Mouse (Mus musculus): ENCODE results near the gene Mtmr4. TPM values are rescaled to one million over a fixed set of nuclear protein-coding genes. Genes with fewer than 3 reads are reported as not detected.

Gene Mtmr4
- polyA plus RNA-seq, 1 experiment from 2014 or later: 5.6 TPM

DNA sequence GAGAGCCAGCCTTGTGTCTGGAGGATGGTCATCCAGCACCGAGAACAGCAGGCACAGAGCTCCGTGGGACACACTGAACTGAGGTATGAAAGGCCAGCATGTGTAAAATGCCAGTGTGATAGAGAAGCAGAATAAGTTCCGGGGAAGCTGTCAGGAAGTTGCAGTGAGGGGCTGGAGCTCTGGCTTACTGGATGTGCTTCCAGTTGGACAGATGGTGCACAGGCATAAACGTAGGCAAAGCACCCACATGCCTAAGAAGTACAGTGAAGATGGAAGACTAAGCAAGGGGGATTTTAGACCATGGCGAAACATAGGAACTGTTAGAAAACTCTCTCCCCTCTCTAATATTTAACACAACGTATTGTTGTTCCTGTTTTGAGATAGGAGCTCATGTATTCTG, 30.8 kb upstream of the Mtmr4 start:
- H3K9me3 ChIP-seq (ENCODE audit: low read length): no peaks in the 10 kb centered on the region
- no peak for TF ChIP-seq CTCF (IDR thresholded peaks at IDR 0.05; ENCODE audit: low read depth)
- no peak for TF ChIP-seq EP300 (IDR thresholded peaks at IDR 0.05; ENCODE audit: low read depth)
- no peaks in the 10 kb centered on the region for H3K36me3 ChIP-seq (replicated peaks; ENCODE audit: insufficient read depth, low read length)
- ATAC-seq: no peak
- no peaks in the 10 kb centered on the region for H3K27me3 ChIP-seq (ENCODE audit: insufficient read depth, low read length)
- no peak overlapping the region for H3K4me2 ChIP-seq (ENCODE audit: low read depth, low read length)
- H3K4me3 ChIP-seq (ENCODE audit: low read depth, low read length): no peak overlapping the region
- 54% methylated on average over 6 of the region's 6 CpGs for WGBS (ENCODE audit: insufficient replicate concordance)
- no peak overlapping the region for H3K27ac ChIP-seq (ENCODE audit: low read depth)
- H3K4me1 ChIP-seq (ENCODE audit: insufficient read depth): no peaks in the 10 kb centered on the region
- no peak overlapping the region for H3K9ac ChIP-seq (replicated peaks)
- no peak for DNase-seq

DNA sequence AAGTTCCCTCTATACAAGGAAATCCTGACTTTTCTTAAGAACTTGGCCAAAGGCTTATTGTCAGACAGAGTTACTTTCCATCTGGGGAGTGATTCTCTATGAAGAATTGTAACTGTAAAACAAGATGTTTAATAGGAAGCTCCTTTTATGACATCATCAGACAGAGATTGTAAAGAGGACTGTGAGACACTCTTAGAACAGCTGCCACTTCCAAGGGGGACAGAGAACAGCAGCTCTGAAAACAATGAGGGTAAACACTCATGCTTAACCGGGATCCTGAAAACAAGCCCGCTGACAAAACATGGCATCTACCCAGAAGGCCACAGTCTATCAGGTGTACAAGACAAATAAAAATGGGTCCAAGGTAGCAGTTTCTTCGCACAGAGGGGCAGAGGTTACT, 25.5 kb upstream of the Mtmr4 start, which contains the start of gene Gm11492:
Gm11492 (plus strand) TSS at position 153 of the 400 bp plus-strand sequence.
- Histone ChIP-seq H3K9ac (replicated peaks) (no peak within 1 kb of the TSS), H3K4me1 (ENCODE audit: insufficient read depth) (no peaks in the 10 kb centered on the region), H3K36me3 (replicated peaks; ENCODE audit: insufficient read depth, low read length) (no peaks in the 10 kb centered on the region), H3K27ac (ENCODE audit: low read depth) (no peak within 1 kb of the TSS), H3K4me3 (ENCODE audit: low read depth, low read length) (no peak within 1 kb of the TSS), H3K4me2 (ENCODE audit: low read depth, low read length) (no peak within 1 kb of the TSS), H3K27me3 (ENCODE audit: insufficient read depth, low read length) (no peaks in the 10 kb centered on the region), H3K9me3 (ENCODE audit: low read length) (no peaks in the 10 kb centered on the region)
- ATAC-seq (no peak), DNase-seq (no peak)
- 56% methylated on average over 3 of the region's 3 CpGs for WGBS (ENCODE audit: insufficient replicate concordance)
- TF ChIP-seq EP300 (IDR thresholded peaks at IDR 0.05; ENCODE audit: low read depth): no peak
- TF ChIP-seq CTCF (IDR thresholded peaks at IDR 0.05; ENCODE audit: low read depth): no peak

DNA sequence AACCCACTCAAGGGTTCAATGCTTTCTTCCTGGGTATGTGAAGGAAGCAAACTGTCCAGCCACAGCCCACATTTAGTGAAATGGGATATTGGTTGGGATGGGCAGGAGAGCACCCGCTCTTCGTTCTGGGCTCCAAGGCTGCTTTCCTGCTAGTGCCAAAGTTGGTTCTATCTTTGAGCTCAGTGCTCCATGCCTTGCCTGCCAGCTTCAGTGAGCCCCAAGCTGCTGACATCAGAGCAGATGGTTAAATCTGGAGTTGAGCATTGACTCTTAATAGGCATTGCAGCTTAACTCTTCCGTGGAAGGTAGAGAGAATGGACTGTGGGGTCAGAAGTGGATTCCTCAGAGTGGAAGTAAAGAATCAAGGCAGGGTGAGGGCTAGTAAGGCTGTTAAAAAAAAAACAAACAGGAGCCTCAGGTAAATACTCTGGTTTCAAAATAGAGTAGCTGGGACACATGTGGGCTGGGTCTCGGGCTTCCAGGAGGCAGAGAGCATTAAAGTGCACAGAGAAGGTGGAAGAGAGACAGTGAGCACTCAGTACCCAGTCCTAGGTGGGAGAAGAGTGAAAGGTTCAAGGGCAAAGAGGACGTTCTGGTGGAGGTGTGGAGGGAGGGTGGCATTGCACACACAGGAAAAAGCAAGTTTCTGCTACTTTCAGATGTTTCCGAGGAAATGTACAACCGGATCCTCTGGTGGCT, 23.6 kb upstream of the Mtmr4 start, which contains the start of gene Sept4:
Sept4 (plus strand) TSS at position 649 of the 699 bp plus-strand sequence.
- WGBS (ENCODE audit: insufficient replicate concordance): 64% methylated on average over 7 of the region's 7 CpGs
- Histone ChIP-seq H3K27me3 (ENCODE audit: insufficient read depth, low read length) (no peaks in the 10 kb centered on the region), H3K9me3 (ENCODE audit: low read length) (no peaks in the 10 kb centered on the region), H3K9ac (replicated peaks) (no peak within 1 kb of the TSS), H3K4me3 (ENCODE audit: low read depth, low read length) (no peak within 1 kb of the TSS), H3K27ac (ENCODE audit: low read depth) (no peak within 1 kb of the TSS), H3K4me2 (ENCODE audit: low read depth, low read length) (no peak within 1 kb of the TSS), H3K4me1 (ENCODE audit: insufficient read depth) (no peaks in the 10 kb centered on the region), H3K36me3 (replicated peaks; ENCODE audit: insufficient read depth, low read length) (no peaks in the 10 kb centered on the region)
- no peak for TF ChIP-seq CTCF (IDR thresholded peaks at IDR 0.05; ENCODE audit: low read depth)
- no peak for TF ChIP-seq EP300 (IDR thresholded peaks at IDR 0.05; ENCODE audit: low read depth)
- no peak for DNase-seq
- ATAC-seq: no peak

DNA sequence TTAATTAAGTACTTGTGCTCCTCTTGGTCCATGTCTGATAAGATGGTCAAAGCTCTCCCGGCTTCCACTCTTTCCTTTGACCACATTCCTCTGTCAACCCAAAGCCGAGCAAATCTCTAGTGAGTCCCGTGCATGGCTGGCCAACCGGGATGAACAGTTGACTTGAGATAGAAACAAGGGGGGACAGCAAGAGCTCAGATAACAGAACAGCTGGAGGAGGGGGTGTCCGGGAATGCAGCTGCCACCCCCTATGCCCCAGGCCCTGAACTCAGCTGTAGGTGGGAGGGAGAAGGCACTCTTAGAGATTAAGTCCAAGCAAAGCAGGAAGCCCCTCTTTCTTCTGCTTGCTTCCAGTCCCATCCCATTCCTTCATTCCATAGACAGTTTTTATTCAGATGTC, 21.2 kb upstream of the Mtmr4 start:
- ATAC-seq (no peak), DNase-seq (no peak)
- no peak for TF ChIP-seq EP300 (IDR thresholded peaks at IDR 0.05; ENCODE audit: low read depth)
- no peak for TF ChIP-seq CTCF (IDR thresholded peaks at IDR 0.05; ENCODE audit: low read depth)
- WGBS (ENCODE audit: insufficient replicate concordance): 53% methylated on average over 5 of the region's 5 CpGs
- Histone ChIP-seq H3K4me1 (ENCODE audit: insufficient read depth) (no peaks in the 10 kb centered on the region), H3K4me3 (ENCODE audit: low read depth, low read length) (no peak overlapping the region), H3K9me3 (ENCODE audit: low read length) (no peaks in the 10 kb centered on the region), H3K9ac (replicated peaks) (no peak overlapping the region), H3K27ac (ENCODE audit: low read depth) (no peak overlapping the region), H3K36me3 (replicated peaks; ENCODE audit: insufficient read depth, low read length) (no peaks in the 10 kb centered on the region), H3K27me3 (ENCODE audit: insufficient read depth, low read length) (no peaks in the 10 kb centered on the region), H3K4me2 (ENCODE audit: low read depth, low read length) (no peak overlapping the region)

DNA sequence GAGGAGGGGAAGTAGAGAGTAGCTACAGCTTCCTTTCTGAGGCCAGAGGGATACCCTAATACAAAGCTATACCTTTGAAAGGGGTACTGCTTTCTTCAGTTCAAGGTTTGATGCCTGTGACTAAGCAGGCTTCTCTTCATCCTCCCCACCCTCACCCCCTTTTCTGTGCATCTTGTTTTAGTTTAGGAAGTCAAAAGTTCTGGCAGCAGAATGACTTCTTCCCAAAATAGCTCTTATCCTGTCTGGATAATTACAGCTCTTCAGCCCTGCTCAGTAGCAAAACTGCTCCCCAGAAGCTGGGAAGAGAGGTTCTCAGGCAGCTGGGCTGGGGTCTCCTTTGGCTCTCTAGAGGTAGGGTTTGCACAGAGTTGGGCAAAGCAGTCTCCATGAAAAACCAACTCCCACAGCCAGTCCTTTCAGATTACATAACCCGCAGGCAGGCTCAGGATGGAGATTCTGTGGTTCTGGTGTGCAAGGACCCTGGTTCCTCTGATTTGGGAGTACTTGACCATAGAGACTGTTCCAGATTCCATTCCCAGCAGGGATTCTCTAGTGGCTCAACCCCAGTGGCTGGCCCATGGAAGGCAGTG, 20.5 kb upstream of the Mtmr4 start:
- H3K27me3 ChIP-seq (ENCODE audit: insufficient read depth, low read length): no peaks in the 10 kb centered on the region
- no peak for DNase-seq
- no peak overlapping the region for H3K4me3 ChIP-seq (ENCODE audit: low read depth, low read length)
- WGBS (ENCODE audit: insufficient replicate concordance): 88% methylated on average over 1 of the region's 1 CpGs
- no peaks in the 10 kb centered on the region for H3K4me1 ChIP-seq (ENCODE audit: insufficient read depth)
- no peak overlapping the region for H3K4me2 ChIP-seq (ENCODE audit: low read depth, low read length)
- no peaks in the 10 kb centered on the region for H3K36me3 ChIP-seq (replicated peaks; ENCODE audit: insufficient read depth, low read length)
- no peak for TF ChIP-seq EP300 (IDR thresholded peaks at IDR 0.05; ENCODE audit: low read depth)
- TF ChIP-seq CTCF (IDR thresholded peaks at IDR 0.05; ENCODE audit: low read depth): no peak
- peak overlapping the region; percentile 40; the same call in 1 of the 2 replicates for H3K27ac ChIP-seq (ENCODE audit: low read depth)
- ATAC-seq: no peak
- no peak overlapping the region for H3K9ac ChIP-seq (replicated peaks)
- H3K9me3 ChIP-seq (ENCODE audit: low read length): no peaks in the 10 kb centered on the region

DNA sequence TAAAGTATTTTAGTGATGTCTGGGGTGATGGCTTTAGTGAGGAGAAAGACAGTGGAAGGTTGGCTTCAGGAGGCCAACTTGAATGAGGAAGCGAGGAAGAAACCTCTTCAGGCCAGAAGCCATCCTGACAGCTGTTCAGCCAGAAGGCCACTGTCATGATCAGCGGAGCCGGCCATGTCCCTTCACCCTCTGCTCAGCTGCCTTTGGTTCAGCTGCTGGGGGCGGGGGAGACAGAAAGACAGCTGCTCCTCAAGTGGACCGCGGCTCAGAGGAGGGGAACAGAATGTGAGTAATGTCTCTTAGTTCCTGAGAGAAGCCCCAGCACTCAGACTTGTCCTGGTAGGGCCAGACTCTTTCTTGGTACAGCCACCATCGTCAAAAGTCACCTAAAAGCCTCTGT, 18.2 kb upstream of the Mtmr4 start:
- WGBS (ENCODE audit: insufficient replicate concordance): 72% methylated on average over 7 of the region's 7 CpGs
- no peak for DNase-seq
- Histone ChIP-seq H3K27ac (ENCODE audit: low read depth) (no peak overlapping the region), H3K27me3 (ENCODE audit: insufficient read depth, low read length) (no peaks in the 10 kb centered on the region), H3K4me2 (ENCODE audit: low read depth, low read length) (no peak overlapping the region), H3K9me3 (ENCODE audit: low read length) (no peaks in the 10 kb centered on the region), H3K36me3 (replicated peaks; ENCODE audit: insufficient read depth, low read length) (no peaks in the 10 kb centered on the region), H3K4me1 (ENCODE audit: insufficient read depth) (peaks cover 14% of the 10 kb centered on the region), H3K4me3 (ENCODE audit: low read depth, low read length) (no peak overlapping the region), H3K9ac (replicated peaks) (no peak overlapping the region)
- TF ChIP-seq CTCF (IDR thresholded peaks at IDR 0.05; ENCODE audit: low read depth): no peak
- TF ChIP-seq EP300 (IDR thresholded peaks at IDR 0.05; ENCODE audit: low read depth): no peak
- ATAC-seq: no peak

Data from liver, postnatal 0 days (tissue).